Mouse (Mus musculus): ENCODE results near the gene Pdzd2. TPM values are rescaled to one million over a fixed set of nuclear protein-coding genes. Genes with fewer than 3 reads are reported as not detected.
A peak's percentile ranks its signal among the peaks of the same experiment; 100 is the strongest.

Gene Pdzd2
- polyA plus RNA-seq, 1 experiment from 2014 or later: 1.0 TPM

- Histone ChIP-seq H3K4me3 (ENCODE audit: low read depth, low read length) (peak overlapping the region; percentile 99), H3K27me3 (ENCODE audit: control insufficient read depth, insufficient read depth, low read depth, low read length) (no peaks in the 10 kb centered on the region; the same call in 1 of the 2 replicates), H3K4me2 (ENCODE audit: low read depth, low read length) (peak overlapping the region; percentile 71), H3K27ac (ENCODE audit: low read length) (peak overlapping the region; percentile 51; the same call in 1 of the 2 replicates), H3K9ac (ENCODE audit: low read depth, low read length) (peak overlapping the region; percentile 99), H3K9me3 (replicated peaks; ENCODE audit: control insufficient read depth, low read length) (no peaks in the 10 kb centered on the region), H3K36me3 (ENCODE audit: control insufficient read depth, insufficient read depth) (no peaks in the 10 kb centered on the region), H3K4me1 (ENCODE audit: control insufficient read depth, low read depth, low read length) (peaks cover 17% of the 10 kb centered on the region)
- WGBS (ENCODE audit: insufficient replicate concordance): 3% methylated on average over 22 of the region's 22 CpGs
- peak; percentile 9 for ATAC-seq (ENCODE audit: low read depth)
Measured at GRCm38 (mm10) chr15:12320441-12321090, 419.2 kb downstream of the Pdzd2 start.

GRCm38 (mm10) chr15:12319889-12320288 lies 419.8 kb downstream of the Pdzd2 start:
- Histone ChIP-seq H3K9me3 (replicated peaks; ENCODE audit: control insufficient read depth, low read length) (no peaks in the 10 kb centered on the region), H3K4me1 (ENCODE audit: control insufficient read depth, low read depth, low read length) (peaks cover 17% of the 10 kb centered on the region), H3K27me3 (ENCODE audit: control insufficient read depth, insufficient read depth, low read depth, low read length) (no peaks in the 10 kb centered on the region; the same call in 1 of the 2 replicates), H3K4me3 (ENCODE audit: low read depth, low read length) (no peak overlapping the region), H3K4me2 (ENCODE audit: low read depth, low read length) (peak overlapping the region; percentile 71), H3K36me3 (ENCODE audit: control insufficient read depth, insufficient read depth) (no peaks in the 10 kb centered on the region), H3K27ac (ENCODE audit: low read length) (no peak overlapping the region), H3K9ac (ENCODE audit: low read depth, low read length) (no peak overlapping the region)
- no peak for ATAC-seq (ENCODE audit: low read depth)
- WGBS (ENCODE audit: insufficient replicate concordance): 39% methylated on average over 5 of the region's 5 CpGs

DNA sequence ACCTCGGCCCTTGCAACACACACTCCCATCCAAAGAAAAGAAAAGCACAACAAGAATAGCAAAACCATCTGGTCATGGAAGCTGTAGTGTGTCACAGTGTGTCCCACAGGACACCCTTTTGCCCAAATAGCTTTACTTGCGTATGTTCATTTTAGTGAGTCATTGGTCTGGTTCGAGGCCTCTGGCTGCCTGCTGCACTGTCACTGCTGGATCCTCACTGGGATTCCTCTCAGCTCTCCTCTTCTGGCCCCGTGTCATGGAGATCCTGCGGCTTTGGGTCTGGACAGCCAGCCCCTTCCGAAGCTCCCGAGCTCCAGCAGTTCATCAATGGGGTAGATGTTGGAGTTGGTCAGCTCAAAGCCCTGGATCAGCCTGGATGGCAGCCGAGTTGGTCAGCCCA lies 421.3 kb downstream of the Pdzd2 start:
- Histone ChIP-seq H3K27ac (ENCODE audit: low read length) (no peak overlapping the region), H3K27me3 (ENCODE audit: control insufficient read depth, insufficient read depth, low read depth, low read length) (no peaks in the 10 kb centered on the region; the same call in 1 of the 2 replicates), H3K4me1 (ENCODE audit: control insufficient read depth, low read depth, low read length) (peaks cover 9% of the 10 kb centered on the region), H3K9me3 (replicated peaks; ENCODE audit: control insufficient read depth, low read length) (no peaks in the 10 kb centered on the region), H3K4me3 (ENCODE audit: low read depth, low read length) (no peak overlapping the region), H3K36me3 (ENCODE audit: control insufficient read depth, insufficient read depth) (no peaks in the 10 kb centered on the region), H3K9ac (ENCODE audit: low read depth, low read length) (no peak overlapping the region), H3K4me2 (ENCODE audit: low read depth, low read length) (no peak overlapping the region)
- no peak for ATAC-seq (ENCODE audit: low read depth)
- 72% methylated on average over 8 of the region's 8 CpGs for WGBS (ENCODE audit: insufficient replicate concordance)

DNA sequence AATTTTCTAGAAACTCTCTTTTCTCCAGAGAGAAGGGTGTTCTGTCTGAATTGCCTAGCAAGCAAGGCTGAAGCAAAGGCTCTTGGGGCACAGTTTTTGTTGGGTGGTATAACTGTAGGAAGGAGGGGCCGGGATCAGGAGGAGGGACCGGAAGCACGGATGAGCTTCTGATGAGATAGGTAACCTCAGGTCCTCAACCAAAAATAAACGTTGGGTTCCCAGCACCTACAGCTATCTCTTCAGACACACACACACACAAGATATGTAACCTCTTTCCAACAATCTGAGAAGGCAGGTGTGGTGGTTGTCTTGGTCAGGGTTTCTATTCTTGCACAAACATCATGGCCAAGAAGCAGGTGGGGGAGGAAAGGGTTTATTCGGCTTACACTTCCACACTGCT lies 422.4 kb downstream of the Pdzd2 start:
- Histone ChIP-seq H3K9me3 (replicated peaks; ENCODE audit: control insufficient read depth, low read length) (no peaks in the 10 kb centered on the region), H3K27ac (ENCODE audit: low read length) (no peak overlapping the region), H3K4me3 (ENCODE audit: low read depth, low read length) (no peak overlapping the region), H3K4me1 (ENCODE audit: control insufficient read depth, low read depth, low read length) (peaks cover 6% of the 10 kb centered on the region; the same call in 1 of the 2 replicates), H3K4me2 (ENCODE audit: low read depth, low read length) (no peak overlapping the region), H3K36me3 (ENCODE audit: control insufficient read depth, insufficient read depth) (no peaks in the 10 kb centered on the region), H3K27me3 (ENCODE audit: control insufficient read depth, insufficient read depth, low read depth, low read length) (no peaks in the 10 kb centered on the region; the same call in 1 of the 2 replicates), H3K9ac (ENCODE audit: low read depth, low read length) (no peak overlapping the region)
- WGBS (ENCODE audit: insufficient replicate concordance): 32% methylated on average over 5 of the region's 5 CpGs
- ATAC-seq (ENCODE audit: low read depth): no peak

- no peaks in the 10 kb centered on the region; the same call in 1 of the 2 replicates for H3K27me3 ChIP-seq (ENCODE audit: control insufficient read depth, insufficient read depth, low read depth, low read length)
- peaks cover 6% of the 10 kb centered on the region; the same call in 1 of the 2 replicates for H3K4me1 ChIP-seq (ENCODE audit: control insufficient read depth, low read depth, low read length)
- H3K4me2 ChIP-seq (ENCODE audit: low read depth, low read length): no peak overlapping the region
- no peaks in the 10 kb centered on the region for H3K36me3 ChIP-seq (ENCODE audit: control insufficient read depth, insufficient read depth)
- no peak overlapping the region for H3K9ac ChIP-seq (ENCODE audit: low read depth, low read length)
- H3K9me3 ChIP-seq (replicated peaks; ENCODE audit: control insufficient read depth, low read length): no peaks in the 10 kb centered on the region
- ATAC-seq (ENCODE audit: low read depth): no peak
- no peak overlapping the region for H3K27ac ChIP-seq (ENCODE audit: low read length)
- 54% methylated on average over 2 of the region's 2 CpGs for WGBS (ENCODE audit: insufficient replicate concordance)
- no peak overlapping the region for H3K4me3 ChIP-seq (ENCODE audit: low read depth, low read length)
Measured at GRCm38 (mm10) chr15:12315996-12316395, 423.7 kb downstream of the Pdzd2 start.

DNA sequence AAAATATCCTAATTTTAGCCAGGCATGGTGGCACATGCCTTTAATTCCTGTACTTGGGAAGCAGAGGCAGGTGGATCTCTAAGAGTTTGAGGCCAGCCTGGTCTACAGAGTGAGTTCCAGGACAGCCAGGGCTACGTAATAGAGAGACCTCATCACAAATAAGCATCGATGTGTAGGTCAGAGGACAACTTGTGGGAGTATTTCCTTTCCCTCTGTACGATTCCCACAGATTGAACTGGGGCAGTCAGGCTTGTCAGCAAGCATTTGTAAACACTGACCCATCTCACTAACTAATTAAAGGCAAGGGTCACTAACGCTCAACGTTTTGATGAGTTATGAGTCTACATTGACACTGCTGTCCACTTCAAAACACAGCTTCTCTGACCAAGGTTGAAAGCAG lies 425.1 kb downstream of the Pdzd2 start:
- no peak overlapping the region for H3K27ac ChIP-seq (ENCODE audit: low read length)
- H3K9me3 ChIP-seq (replicated peaks; ENCODE audit: control insufficient read depth, low read length): no peaks in the 10 kb centered on the region
- no peak overlapping the region for H3K9ac ChIP-seq (ENCODE audit: low read depth, low read length)
- no peak overlapping the region for H3K4me2 ChIP-seq (ENCODE audit: low read depth, low read length)
- H3K4me1 ChIP-seq (ENCODE audit: control insufficient read depth, low read depth, low read length): no peaks in the 10 kb centered on the region; the same call in 1 of the 2 replicates
- H3K4me3 ChIP-seq (ENCODE audit: low read depth, low read length): no peak overlapping the region
- H3K36me3 ChIP-seq (ENCODE audit: control insufficient read depth, insufficient read depth): no peaks in the 10 kb centered on the region
- ATAC-seq (ENCODE audit: low read depth): no peak
- WGBS (ENCODE audit: insufficient replicate concordance): 75% methylated on average over 5 of the region's 5 CpGs
- no peaks in the 10 kb centered on the region; the same call in 1 of the 2 replicates for H3K27me3 ChIP-seq (ENCODE audit: control insufficient read depth, insufficient read depth, low read depth, low read length)

- Histone ChIP-seq H3K36me3 (ENCODE audit: control insufficient read depth, insufficient read depth) (no peaks in the 10 kb centered on the region), H3K4me3 (ENCODE audit: low read depth, low read length) (no peak overlapping the region), H3K9ac (ENCODE audit: low read depth, low read length) (no peak overlapping the region), H3K9me3 (replicated peaks; ENCODE audit: control insufficient read depth, low read length) (no peaks in the 10 kb centered on the region), H3K27me3 (ENCODE audit: control insufficient read depth, insufficient read depth, low read depth, low read length) (no peaks in the 10 kb centered on the region), H3K4me2 (ENCODE audit: low read depth, low read length) (no peak overlapping the region), H3K27ac (ENCODE audit: low read length) (no peak overlapping the region), H3K4me1 (ENCODE audit: control insufficient read depth, low read depth, low read length) (no peaks in the 10 kb centered on the region; the same call in 1 of the 2 replicates)
- ATAC-seq (ENCODE audit: low read depth): no peak; the same call in 1 of the 2 replicates
- 17% methylated on average over 1 of the region's 1 CpGs for WGBS (ENCODE audit: insufficient replicate concordance)
Measured at GRCm38 (mm10) chr15:12313255-12313654, 426.5 kb downstream of the Pdzd2 start.

DNA sequence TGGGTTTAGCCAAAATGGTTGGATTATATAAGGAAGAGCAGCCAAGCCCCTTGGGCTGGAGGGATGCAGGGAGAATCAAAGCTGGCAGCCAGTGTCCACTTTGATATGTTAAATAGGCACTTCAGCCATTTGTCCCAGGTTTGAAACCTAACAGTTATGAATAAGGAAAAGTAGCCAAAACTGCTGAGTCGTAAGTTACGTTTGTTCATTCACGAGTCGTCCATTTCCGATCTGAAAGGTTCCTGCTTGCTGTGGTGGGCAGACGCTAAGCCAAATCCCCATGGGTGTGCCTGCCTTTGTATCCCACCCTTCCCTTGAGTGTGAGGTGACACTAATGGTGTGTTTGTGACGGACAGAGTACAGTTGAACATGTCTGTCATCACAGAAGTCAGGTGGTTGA lies 428.3 kb downstream of the Pdzd2 start:
- Histone ChIP-seq H3K27ac (ENCODE audit: low read length) (no peak overlapping the region), H3K4me1 (ENCODE audit: control insufficient read depth, low read depth, low read length) (peaks cover 10% of the 10 kb centered on the region), H3K36me3 (ENCODE audit: control insufficient read depth, insufficient read depth) (no peaks in the 10 kb centered on the region), H3K9me3 (replicated peaks; ENCODE audit: control insufficient read depth, low read length) (no peaks in the 10 kb centered on the region), H3K4me2 (ENCODE audit: low read depth, low read length) (no peak overlapping the region), H3K4me3 (ENCODE audit: low read depth, low read length) (no peak overlapping the region), H3K9ac (ENCODE audit: low read depth, low read length) (no peak overlapping the region), H3K27me3 (ENCODE audit: control insufficient read depth, insufficient read depth, low read depth, low read length) (no peaks in the 10 kb centered on the region)
- no peak for ATAC-seq (ENCODE audit: low read depth)
- 66% methylated on average over 7 of the region's 7 CpGs for WGBS (ENCODE audit: insufficient replicate concordance)

DNA sequence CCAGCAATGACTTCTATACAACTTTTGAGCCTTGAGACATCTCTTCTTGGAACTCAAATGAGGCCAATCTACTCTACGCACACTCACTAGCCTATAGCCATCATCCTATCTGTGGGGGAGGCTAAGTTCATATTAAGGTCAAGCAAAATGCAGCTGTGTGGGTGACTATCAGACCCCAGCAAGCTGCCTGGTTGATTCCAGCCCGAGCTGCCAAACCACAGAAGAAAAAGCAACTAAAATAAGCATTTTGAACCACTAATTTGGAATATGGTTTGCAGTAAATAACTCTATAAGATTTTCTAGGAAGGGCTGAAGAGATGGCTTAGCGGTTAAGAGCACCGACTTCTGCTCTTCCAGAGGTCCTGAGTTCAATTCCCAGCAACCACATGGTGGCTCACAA lies 429.0 kb downstream of the Pdzd2 start:
- H3K27me3 ChIP-seq (ENCODE audit: control insufficient read depth, insufficient read depth, low read depth, low read length): no peaks in the 10 kb centered on the region
- H3K27ac ChIP-seq (ENCODE audit: low read length): no peak overlapping the region
- ATAC-seq (ENCODE audit: low read depth): no peak
- H3K4me2 ChIP-seq (ENCODE audit: low read depth, low read length): no peak overlapping the region
- H3K36me3 ChIP-seq (ENCODE audit: control insufficient read depth, insufficient read depth): no peaks in the 10 kb centered on the region
- H3K9me3 ChIP-seq (replicated peaks; ENCODE audit: control insufficient read depth, low read length): no peaks in the 10 kb centered on the region
- 46% methylated on average over 4 of the region's 4 CpGs for WGBS (ENCODE audit: insufficient replicate concordance)
- H3K9ac ChIP-seq (ENCODE audit: low read depth, low read length): no peak overlapping the region
- peaks cover 15% of the 10 kb centered on the region for H3K4me1 ChIP-seq (ENCODE audit: control insufficient read depth, low read depth, low read length)
- no peak overlapping the region for H3K4me3 ChIP-seq (ENCODE audit: low read depth, low read length)
